Mouse (Mus musculus) cerebellum, adult 2 months (tissue): ENCODE results near the gene Gimap7. TPM values are rescaled to one million over a fixed set of nuclear protein-coding genes. Genes with fewer than 3 reads are reported as not detected.

Experiments
- DNase-seq, 2 experiments: peaks; one replicate each; pipeline ENCODE4 v3.0.0; 2021
- H3K27ac ChIP-seq: fragments of 200-500 bp; 2 replicates; pipeline ENCODE4 v1.5.1; 2012; ENCODE audit warnings: low read length, control low read depth, inconsistent platforms; ENCODE audit not compliant: insufficient read depth
- H3K27me3 ChIP-seq: fragments of 200-500 bp; 2 replicates; pipeline ENCODE4 v1.6.1; 2012; ENCODE audit warnings: inconsistent platforms, mild to moderate bottlenecking, low read length, moderate library complexity; ENCODE audit not compliant: control insufficient read depth, insufficient read depth
- H3K4me1 ChIP-seq: fragments of 200-500 bp; 2 replicates; pipeline ENCODE4 v1.6.1; 2011; ENCODE audit warnings: low read length; ENCODE audit not compliant: control insufficient read depth, insufficient read depth
- H3K4me3 ChIP-seq: fragments of 200-500 bp; replicated peaks from 2 replicates; pipeline ENCODE3; 2011; ENCODE audit warnings: mild to moderate bottlenecking, low read depth, low read length, control low read depth; ENCODE audit not compliant: insufficient read depth
- CTCF ChIP-seq: fragments of 200-500 bp; IDR thresholded peaks from 2 replicates; pipeline ENCODE4 v1.5.1; 2011; ENCODE audit warnings: low read depth, mild to moderate bottlenecking, control low read depth, low read length, moderate library complexity, borderline replicate concordance; ENCODE audit not compliant: insufficient read depth
- POLR2A ChIP-seq: fragments of 200-500 bp; IDR thresholded peaks from 2 replicates; pipeline ENCODE4 v1.6.1; 2011; ENCODE audit warnings: low read length, control low read depth, borderline replicate concordance; ENCODE audit not compliant: insufficient read depth
- WGBS: fragments of 180-500 bp; shearing (Covaris S2); methylation state at CpG from one replicate; pipeline ENCODE4 v1.1.7; 2018; 5-methylcytosine and 5-hydroxymethylcytosine counted together
- polyA plus RNA-seq: library from polyadenylated mRNA; depleted of rRNA; stranded (reverse); fragments of >200 nt; gene quantifications from 2 replicates; pipeline ENCODE4 v1.2.3, GENCODE M21; 2012

Gene Gimap7
- polyA plus RNA-seq, 1 experiment, result not detected

DNA sequence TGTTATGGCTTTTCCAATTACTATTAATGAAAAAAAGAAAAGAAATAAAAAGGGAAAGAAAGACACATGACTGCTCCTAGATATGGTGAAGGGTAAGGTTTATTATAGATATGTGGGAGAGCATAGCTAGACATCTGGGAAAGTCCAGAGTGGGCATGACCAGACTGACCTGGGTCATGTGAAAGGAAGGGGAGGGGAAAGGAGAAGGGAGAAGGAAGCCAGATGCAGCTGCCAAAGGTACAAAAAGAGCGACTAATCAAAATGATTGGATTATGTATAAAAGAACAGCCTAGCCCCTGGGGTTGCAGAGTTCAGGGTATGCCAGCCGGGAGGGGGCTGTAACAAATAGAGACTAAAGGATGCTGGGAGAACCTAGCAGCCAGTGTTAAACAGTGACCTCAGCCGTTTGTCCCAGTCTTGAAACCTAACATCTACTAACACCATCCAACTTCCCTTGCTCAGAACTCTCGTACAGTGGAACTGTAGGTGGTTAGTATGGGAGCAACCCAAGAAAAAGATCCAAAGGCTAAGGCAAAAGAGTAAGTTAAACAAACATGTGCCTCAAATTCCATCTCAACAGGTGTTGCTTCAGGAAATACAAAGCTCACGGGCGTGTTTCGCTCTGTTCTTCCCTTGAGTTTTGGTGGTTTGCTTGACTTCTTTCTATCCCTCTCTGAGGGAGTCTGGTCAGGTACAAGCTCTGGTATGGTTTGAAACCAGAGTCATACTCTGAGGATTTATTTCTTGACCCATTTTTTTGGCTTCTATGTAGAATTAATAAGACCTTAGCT lies 20.2 kb upstream of the Gimap7 start:
- H3K27me3 ChIP-seq, result no peaks in the 10 kb centered on the region; the same call in 1 of the 2 replicates
- H3K4me3 ChIP-seq, result no peak overlapping the region
- H3K4me1 ChIP-seq, result no peaks in the 10 kb centered on the region
- DNase-seq, result no peak
- H3K27ac ChIP-seq, result no peak overlapping the region
- WGBS, result 78% methylated on average over 7 of the region's 7 CpGs
- TF ChIP-seq CTCF (no peak), POLR2A (no peak)

DNA sequence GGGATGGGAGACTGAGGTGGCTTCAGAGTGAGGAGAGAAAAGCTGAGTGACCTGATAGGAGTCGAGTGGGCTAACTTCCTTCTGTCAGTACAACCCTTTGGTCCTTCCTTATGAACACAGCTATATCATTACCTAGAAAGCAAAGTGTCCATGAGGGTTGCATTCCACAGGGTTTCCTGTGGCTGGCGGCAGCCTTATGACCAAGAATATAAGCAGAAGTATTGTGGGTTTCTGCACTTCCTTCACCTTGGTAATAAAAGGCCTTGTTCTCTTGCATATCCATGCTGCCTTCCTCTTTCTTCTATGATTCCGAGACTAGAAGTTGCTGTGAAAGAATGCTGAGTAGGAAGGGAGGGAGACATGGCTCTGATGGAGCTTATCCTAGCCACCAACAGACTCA lies 19.5 kb upstream of the Gimap7 start:
- DNase-seq, result no peak
- no peaks in the 10 kb centered on the region for H3K4me1 ChIP-seq
- WGBS, result 83% methylated on average over 3 of the region's 3 CpGs
- H3K27me3 ChIP-seq, result no peaks in the 10 kb centered on the region; the same call in 1 of the 2 replicates
- H3K27ac ChIP-seq, result no peak overlapping the region
- no peak overlapping the region for H3K4me3 ChIP-seq
- TF ChIP-seq POLR2A, result no peak
- TF ChIP-seq CTCF, result no peak

DNA sequence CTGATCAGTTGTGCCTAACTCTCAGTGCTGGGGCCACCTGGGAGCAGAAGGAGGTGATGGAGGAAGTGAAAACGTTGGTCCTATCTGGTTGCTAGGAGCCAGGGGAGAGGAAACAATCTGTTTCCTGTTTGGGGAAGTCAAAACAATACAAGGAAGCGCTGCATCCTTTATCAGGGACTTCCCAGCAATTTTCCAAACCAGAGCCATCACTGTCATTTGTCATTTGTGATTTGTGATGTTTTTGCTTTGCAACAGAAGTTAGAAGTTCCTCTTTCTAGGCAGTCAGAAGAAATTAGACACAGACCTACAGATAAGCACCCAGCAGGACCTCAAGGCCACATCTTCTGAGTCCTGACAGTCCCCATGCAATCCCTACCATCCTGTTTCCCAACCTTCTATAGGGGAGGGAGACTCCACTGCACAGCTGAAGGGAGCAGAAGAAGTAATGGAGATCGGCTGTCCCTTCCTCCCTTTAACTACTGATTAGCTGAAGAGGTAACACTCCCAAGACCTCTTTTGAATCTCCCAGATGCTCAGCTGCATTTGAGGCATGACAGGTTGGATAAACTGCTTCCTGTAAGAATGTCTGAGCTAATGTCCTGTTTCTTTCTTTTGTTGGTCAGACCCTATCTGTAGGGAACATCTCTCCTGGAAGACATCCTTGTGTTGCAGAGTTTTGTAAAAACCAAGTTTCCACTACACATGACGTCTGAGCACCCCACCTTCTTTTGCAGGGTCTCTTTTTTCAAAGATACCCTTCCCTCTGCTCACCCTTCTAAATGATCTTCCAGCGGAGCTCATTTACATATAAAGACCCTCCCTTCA lies 18.0 kb upstream of the Gimap7 start:
- 58% methylated on average over 5 of the region's 5 CpGs for WGBS
- DNase-seq, result no peak
- H3K27ac ChIP-seq, result no peak overlapping the region

DNA sequence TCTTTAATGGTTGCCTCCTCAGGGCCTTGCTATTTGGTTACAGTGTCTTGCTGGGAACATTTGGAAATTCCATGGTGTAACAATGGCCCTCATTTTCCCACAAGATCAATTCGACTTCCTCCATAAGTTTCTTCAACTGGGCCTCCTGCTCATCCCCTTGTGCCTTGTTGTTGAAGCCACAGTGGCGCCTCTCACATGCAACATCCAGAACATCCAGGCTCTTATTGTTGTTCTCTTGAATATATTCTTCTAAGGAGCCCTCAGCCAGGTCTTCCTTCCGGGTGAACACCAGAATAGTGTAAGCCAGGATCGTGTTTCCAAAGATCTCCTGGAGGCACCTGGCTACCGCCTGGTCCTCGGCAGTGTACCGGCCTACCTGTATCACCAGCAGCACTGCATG lies 16.3 kb upstream of the Gimap7 start:
- 87% methylated on average over 7 of the region's 7 CpGs for WGBS
- Histone ChIP-seq H3K4me3 (no peak overlapping the region), H3K4me1 (no peaks in the 10 kb centered on the region), H3K27me3 (no peaks in the 10 kb centered on the region; the same call in 1 of the 2 replicates), H3K27ac (no peak overlapping the region)
- no peak for DNase-seq
- TF ChIP-seq CTCF, result no peak

More for the DNA sequence above, 18.0 kb upstream of the Gimap7 start:
- H3K4me3 ChIP-seq, result no peak overlapping the region
- H3K4me1 ChIP-seq, result no peaks in the 10 kb centered on the region
- no peaks in the 10 kb centered on the region; the same call in 1 of the 2 replicates for H3K27me3 ChIP-seq
- TF ChIP-seq POLR2A, result no peak
- TF ChIP-seq CTCF, result no peak

DNA sequence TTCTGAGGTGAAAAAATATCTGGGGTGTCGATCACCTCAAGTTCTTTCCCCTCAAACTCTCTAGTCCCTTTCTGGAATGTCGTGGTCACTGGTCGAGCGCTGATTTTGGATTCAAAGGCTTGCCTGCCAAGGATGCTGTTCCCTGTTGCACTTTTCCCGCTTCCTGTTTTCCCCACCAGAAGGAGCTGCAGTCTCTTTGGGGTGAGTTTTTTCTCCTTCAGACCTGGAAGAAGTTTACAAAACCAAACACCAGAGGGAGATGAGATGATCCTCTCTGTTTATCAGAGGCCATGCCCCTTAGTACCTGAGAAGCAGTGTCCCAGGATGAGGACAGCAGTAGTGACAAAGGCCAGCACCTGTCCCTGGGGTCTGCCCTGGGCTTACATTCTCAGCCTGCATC lies 15.8 kb upstream of the Gimap7 start:
- no peak for DNase-seq
- Histone ChIP-seq H3K27me3 (no peaks in the 10 kb centered on the region), H3K4me3 (no peak overlapping the region), H3K4me1 (no peaks in the 10 kb centered on the region), H3K27ac (no peak overlapping the region)
- TF ChIP-seq POLR2A (no peak), CTCF (no peak)
- 78% methylated on average over 5 of the region's 5 CpGs for WGBS

DNA sequence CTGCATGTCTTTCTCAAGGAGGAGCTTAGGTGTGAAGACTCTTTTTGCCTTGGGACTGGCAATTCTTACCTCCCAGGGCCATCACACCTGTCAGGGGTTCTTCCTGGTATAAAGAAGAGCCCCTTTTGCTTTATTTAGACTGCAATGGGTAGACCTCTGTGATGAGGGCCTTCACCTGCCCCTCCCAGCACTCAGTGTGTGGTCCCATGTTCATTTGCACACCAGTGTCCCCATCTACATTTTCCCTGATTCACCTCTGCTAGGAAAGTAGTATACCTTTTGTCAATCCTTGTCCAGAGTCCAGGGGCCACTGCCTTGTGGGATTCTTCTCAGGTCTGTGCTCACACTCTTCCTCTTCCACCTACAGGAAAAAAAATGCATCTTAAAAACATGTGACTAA lies 14.3 kb upstream of the Gimap7 start:
- H3K4me1 ChIP-seq, result no peaks in the 10 kb centered on the region
- H3K4me3 ChIP-seq, result no peak overlapping the region
- H3K27me3 ChIP-seq, result no peaks in the 10 kb centered on the region
- DNase-seq, result no peak
- TF ChIP-seq POLR2A, result no peak
- TF ChIP-seq CTCF, result no peak
- H3K27ac ChIP-seq, result no peak overlapping the region

DNA sequence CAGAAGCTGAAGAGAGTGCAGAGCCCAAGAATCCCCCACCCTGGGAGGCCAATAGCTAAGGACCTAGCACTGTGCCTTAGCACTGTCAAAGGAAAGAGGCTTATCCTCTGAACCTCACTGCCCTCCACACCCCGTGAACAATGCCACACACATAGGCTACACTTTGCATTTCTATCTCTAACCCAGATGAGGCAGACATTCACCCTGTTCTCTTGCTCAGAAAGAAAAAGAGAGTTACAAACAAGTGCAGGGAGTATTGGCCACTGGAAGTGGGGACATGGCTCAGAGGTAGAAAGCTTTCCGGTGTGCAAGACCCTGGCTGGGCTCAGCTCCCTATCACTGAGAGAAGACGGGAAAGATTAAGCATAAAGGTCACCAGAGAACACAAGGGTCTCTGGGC lies 12.3 kb upstream of the Gimap7 start:
- no peak for DNase-seq
- no peaks in the 10 kb centered on the region for H3K4me1 ChIP-seq
- no peaks in the 10 kb centered on the region for H3K27me3 ChIP-seq
- TF ChIP-seq CTCF (no peak), POLR2A (no peak)
- H3K27ac ChIP-seq, result no peak overlapping the region
- WGBS, result 54% methylated on average over 3 of the region's 3 CpGs
- no peak overlapping the region for H3K4me3 ChIP-seq

DNA sequence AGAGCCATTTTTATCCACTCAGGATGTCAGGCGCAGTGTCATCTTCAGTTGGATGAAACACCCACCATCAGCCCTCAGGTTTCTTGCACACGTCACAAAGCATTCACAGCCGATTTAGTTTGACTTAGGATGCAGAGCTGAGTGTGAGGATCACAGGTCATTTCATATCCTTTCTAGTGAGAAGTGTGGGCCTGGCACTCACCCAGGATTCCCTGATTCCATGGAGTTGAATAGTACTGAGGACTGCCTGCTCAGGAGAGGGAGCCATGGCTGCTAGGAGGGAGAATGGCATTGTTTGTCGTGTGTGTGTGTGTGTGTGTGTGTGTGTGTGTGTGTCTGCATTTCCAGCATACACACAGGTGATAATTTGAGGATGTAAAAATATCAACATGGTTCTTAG lies 1.9 kb downstream of the Gimap7 start:
- Histone ChIP-seq H3K4me3 (no peak overlapping the region), H3K4me1 (no peaks in the 10 kb centered on the region), H3K27me3 (no peaks in the 10 kb centered on the region; the same call in 1 of the 2 replicates), H3K27ac (no peak overlapping the region)
- DNase-seq, result no peak
- 74% methylated on average over 4 of the region's 4 CpGs for WGBS
- TF ChIP-seq CTCF, result no peak
